Mouse (Mus musculus) CD4-positive, CD25-positive, alpha-beta regulatory T cell, adult 4 months (primary cell): Measurements from ENCODE around the gene Olfr510. TPM values are rescaled to one million over a fixed set of nuclear protein-coding genes. Genes with fewer than 3 reads are reported as not detected.
"Not testable (repeated sequence)": the region's sequence is repeated elsewhere in the genome, so short reads cannot be mapped to it uniquely, and the experiment has no call there.

Experiments
- ATAC-seq: one replicate; pipeline ENCODE4 v1.8.0; 2017
- polyA plus RNA-seq, 2 experiments: library from polyadenylated mRNA; unstranded; fragments of 100-300 nt; shearing (Covaris generic); gene quantifications; one replicate each; pipeline ENCODE4 v1.2.1; 2017

Gene Olfr510
- not detected for polyA plus RNA-seq

- no peak for ATAC-seq
These were observed at the start of gene Olfr510 for GRCm38 (mm10) chr7:108666118-108666517. Gene Olfr510 (plus strand): TSS chr7:108666418.

- ATAC-seq = not testable (repeated sequence)
These were observed 49.4 kb upstream of the Olfr510 start for GRCm38 (mm10) chr7:108616781-108617180.

GRCm38 (mm10) chr7:108621514-108621913 lies 44.7 kb upstream of the Olfr510 start, which contains the start of gene Olfr507:
Gene Olfr507 (plus strand): TSS chr7:108621814.
- no peak for ATAC-seq

- no peak for ATAC-seq
These were observed 36.5 kb upstream of the Olfr510 start, which contains the start of gene Olfr508 for GRCm38 (mm10) chr7:108629694-108630093. Gene Olfr508 (plus strand): TSS chr7:108629994.

- ATAC-seq = no peak
These were observed 14.4 kb upstream of the Olfr510 start, which contains the start of gene Olfr509 for GRCm38 (mm10) chr7:108651806-108652205. Gene Olfr509 (minus strand): TSS chr7:108651906.

- no peak for ATAC-seq
These were observed 3.8 kb upstream of the Olfr510 start for GRCm38 (mm10) chr7:108662419-108662818.

- ATAC-seq = no peak
These were observed 4.8 kb downstream of the Olfr510 start for GRCm38 (mm10) chr7:108671058-108671457.

GRCm38 (mm10) chr7:108678886-108679285 lies 12.7 kb downstream of the Olfr510 start:
- no peak for ATAC-seq

GRCm38 (mm10) chr7:108713020-108713419 lies 46.8 kb downstream of the Olfr510 start, which contains the start of gene Olfr512:
Gene Olfr512 (plus strand): TSS chr7:108713320.
- ATAC-seq = no peak

Other genes with a start within 250 kb of the Olfr510 start
- gene Olfr497, start 246.0 kb upstream of the Olfr510 start, polyA plus RNA-seq = not detected
- not detected for gene Olfr498, start 201.1 kb upstream of the Olfr510 start, polyA plus RNA-seq
- not detected for gene Olfr502, start 141.4 kb upstream of the Olfr510 start, polyA plus RNA-seq
- not detected for gene Olfr503, start 121.9 kb upstream of the Olfr510 start, polyA plus RNA-seq
- gene Olfr504, start 100.6 kb upstream of the Olfr510 start, polyA plus RNA-seq = not detected
- gene Olfr506, start 55.6 kb upstream of the Olfr510 start, polyA plus RNA-seq = not detected
- not detected for gene Olfr507, start 44.6 kb upstream of the Olfr510 start, polyA plus RNA-seq
- gene Olfr508, start 36.4 kb upstream of the Olfr510 start, polyA plus RNA-seq = not detected
- not detected for gene Olfr509, start 14.5 kb upstream of the Olfr510 start, polyA plus RNA-seq
- not detected for gene Olfr512, start 46.9 kb downstream of the Olfr510 start, polyA plus RNA-seq
- not detected for gene Olfr513, start 84.6 kb downstream of the Olfr510 start, polyA plus RNA-seq
- not detected for gene Olfr514, start 159.6 kb downstream of the Olfr510 start, polyA plus RNA-seq
- gene Olfr516, start 184.1 kb downstream of the Olfr510 start, polyA plus RNA-seq = not detected
- not detected for gene Olfr517, start 206.0 kb downstream of the Olfr510 start, polyA plus RNA-seq
- under 1 TPM in 1 of 2 experiments, not detected in 1; 0.24 TPM for gene Olfr518, start 218.6 kb downstream of the Olfr510 start, polyA plus RNA-seq
- gene Olfr519, start 228.0 kb downstream of the Olfr510 start, polyA plus RNA-seq = not detected